Mouse (Mus musculus): ENCODE measurements around the gene Mypn. TPM values are rescaled to one million over a fixed set of nuclear protein-coding genes. Genes with fewer than 3 reads are reported as not detected.
A peak's percentile ranks its signal among the peaks of the same experiment; 100 is the strongest.

The Mypn gene
- total RNA-seq, 4 experiments from 2014 or later: 3.5 to 4.4 (median 4.0) TPM

GRCm38 (mm10) chr10:63201534-63201933 is 2.2 kb downstream of the Mypn start:
- no peak for DNase-seq (ENCODE audit: low spot score in 2 of 2)

GRCm38 (mm10) chr10:63199008-63199407 is 4.7 kb downstream of the Mypn start:
- DNase-seq (ENCODE audit: low spot score in 2 of 2): no peak

DNA sequence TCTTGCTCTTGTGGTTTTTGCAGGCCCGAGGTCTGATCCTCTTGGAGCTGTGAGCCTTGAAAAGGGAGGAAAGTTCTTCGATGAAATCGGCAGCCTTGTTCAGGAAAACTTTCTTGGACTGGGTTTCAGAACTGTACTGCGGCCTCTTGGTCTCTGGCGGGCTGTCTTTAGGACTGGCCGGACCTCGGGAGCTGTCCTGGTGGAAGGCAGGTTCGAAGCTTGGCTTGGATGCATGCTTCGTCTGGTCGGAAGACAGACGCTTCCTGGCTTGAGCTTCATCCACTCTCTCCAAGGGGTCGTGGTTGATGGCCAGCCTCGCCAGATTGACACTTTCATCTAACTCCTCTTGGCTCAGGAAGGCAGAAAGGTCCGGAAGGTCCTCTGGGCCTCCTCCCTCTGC is 11.0 kb downstream of the Mypn start:
- DNase-seq (ENCODE audit: low spot score in 2 of 2): no peak

DNA sequence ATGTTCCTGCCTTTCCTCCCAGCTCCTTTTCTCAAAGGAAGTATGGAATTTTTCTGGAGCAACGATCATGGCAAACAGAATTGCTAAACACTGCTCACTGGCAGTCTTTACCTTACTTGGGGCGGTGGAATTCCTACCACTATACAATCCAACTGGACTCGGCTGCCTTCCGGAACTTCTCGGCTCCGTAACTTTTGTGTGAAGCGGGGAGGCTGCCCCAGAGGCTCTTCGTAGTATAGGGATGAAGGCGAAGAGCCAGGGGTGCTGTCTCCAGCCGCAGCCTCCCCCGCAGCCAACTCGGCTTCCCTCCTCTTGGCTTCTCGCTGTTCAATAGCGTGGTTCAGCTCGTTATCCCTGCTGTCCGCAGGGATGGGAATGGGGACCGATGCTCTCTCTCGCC is 11.5 kb downstream of the Mypn start:
- no peak for DNase-seq (ENCODE audit: low spot score in 2 of 2)

- no peak for DNase-seq (ENCODE audit: low spot score in 2 of 2)
Measured at GRCm38 (mm10) chr10:63184451-63184850, 19.3 kb downstream of the Mypn start.

GRCm38 (mm10) chr10:63182177-63182768 is 21.5 kb downstream of the Mypn start:
- no peak for DNase-seq (ENCODE audit: low spot score in 2 of 2)

GRCm38 (mm10) chr10:63181166-63181565 is 22.6 kb downstream of the Mypn start:
- DNase-seq (ENCODE audit: low spot score in 2 of 2): no peak

- DNase-seq (ENCODE audit: low spot score in 2 of 2): no peak
Measured at GRCm38 (mm10) chr10:63179524-63179923, 24.2 kb downstream of the Mypn start.

- no peak for DNase-seq (ENCODE audit: low spot score in 2 of 2)
Measured at GRCm38 (mm10) chr10:63178318-63178717, 25.4 kb downstream of the Mypn start.

- DNase-seq (ENCODE audit: low spot score in 2 of 2): no peak
Measured at GRCm38 (mm10) chr10:63177286-63178140, 26.2 kb downstream of the Mypn start.

DNA sequence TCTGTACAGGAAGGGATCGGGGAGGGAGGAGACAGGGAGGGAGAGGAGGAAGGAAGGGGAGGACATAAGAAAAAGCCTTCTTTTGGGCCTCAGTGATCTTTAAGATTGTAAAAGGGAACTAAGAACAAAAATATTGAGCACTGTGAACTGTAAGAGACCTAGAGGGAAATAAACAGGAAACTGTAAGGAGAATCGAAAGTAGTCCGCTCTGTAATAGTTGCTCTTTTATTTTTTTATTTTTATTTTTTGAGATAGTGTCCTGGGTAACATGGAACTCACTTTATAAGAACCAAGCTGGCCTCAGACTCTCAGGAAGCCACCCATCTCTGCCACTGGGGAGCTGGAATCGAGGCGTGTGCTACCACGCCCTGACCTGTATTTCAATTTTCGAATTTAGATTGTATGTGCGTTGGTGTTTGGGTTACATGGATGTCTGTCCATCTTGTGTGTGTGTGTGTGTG is 27.3 kb downstream of the Mypn start:
- DNase-seq (ENCODE audit: low spot score in 2 of 2): no peak

- no peak for DNase-seq (ENCODE audit: low spot score in 2 of 2)
Measured at GRCm38 (mm10) chr10:63172089-63172488, 31.7 kb downstream of the Mypn start.

DNA sequence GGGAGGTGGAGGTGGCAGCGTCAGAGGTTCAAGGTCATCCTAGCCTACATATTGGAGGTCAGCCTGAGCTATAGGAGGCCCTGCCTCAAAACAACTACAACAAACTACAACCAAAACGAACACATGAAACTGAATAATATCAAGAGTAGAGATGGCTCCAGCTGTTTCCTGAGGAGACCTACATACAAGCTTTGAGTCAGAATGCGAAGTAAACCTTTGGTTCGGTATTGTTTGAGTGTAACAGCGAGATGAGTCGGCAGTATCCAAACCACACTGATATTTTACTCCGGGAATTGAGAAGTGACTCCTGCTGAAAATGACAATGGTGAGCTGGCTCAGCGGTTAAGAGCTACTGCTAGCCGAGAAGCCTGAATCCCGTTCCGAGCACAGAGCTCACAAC is 34.2 kb downstream of the Mypn start:
- DNase-seq (ENCODE audit: low spot score in 2 of 2): no peak

DNA sequence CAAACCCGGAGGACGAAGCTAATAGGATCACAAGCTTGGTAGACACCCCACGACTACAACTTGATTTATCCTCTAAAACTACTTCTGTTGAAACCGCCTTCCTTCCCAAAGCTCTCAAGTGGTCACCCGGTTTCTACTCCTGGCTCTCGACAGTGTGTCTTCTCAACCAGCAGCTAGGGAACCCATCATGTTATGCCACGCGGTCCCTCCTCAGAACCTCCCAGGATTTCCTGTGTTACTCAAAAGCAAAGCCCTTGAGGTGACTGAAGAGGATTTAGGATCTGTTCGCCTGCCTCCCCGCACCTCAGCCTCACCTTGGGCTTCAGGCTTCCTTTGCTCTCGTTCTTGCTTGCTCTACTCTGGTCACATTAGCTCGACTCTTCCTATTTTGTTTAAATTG is 35.6 kb downstream of the Mypn start:
- DNase-seq (ENCODE audit: low spot score in 2 of 2): no peak

- no peak for DNase-seq (ENCODE audit: low spot score in 2 of 2)
Measured at GRCm38 (mm10) chr10:63167241-63167995, 36.3 kb downstream of the Mypn start.

DNA sequence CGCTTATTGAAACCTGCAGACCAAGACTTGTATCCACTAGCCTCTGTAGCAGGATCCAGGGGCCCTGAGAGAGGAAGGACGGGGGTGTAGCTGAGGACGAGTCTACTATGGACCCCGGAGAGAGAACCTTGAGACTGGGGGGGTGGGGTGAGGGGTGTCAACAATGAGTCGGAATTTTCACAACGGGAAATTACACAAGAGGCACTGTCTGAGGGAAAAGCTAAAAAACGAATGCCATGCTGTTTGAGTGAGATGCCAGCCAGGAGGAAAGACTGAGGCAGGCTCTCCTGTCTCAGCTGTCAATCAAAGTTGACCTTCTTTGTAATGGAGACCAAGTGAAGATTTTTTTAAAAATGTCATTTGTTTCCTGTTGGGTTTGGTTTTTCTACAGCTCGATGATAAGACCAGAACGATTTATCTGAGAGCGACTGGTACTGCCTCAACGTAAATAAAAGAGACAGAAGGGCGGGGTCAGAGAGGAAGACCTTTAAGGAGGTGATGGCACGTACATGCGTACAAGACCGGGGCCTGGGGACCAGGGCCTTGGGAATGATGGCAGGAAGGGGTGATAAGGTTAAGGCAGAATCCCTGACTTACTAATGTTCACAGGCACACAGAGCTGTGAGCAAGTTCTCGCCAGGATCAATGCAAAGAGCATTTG is 37.9 kb downstream of the Mypn start:
- DNase-seq (ENCODE audit: low spot score in 2 of 2): no peak

GRCm38 (mm10) chr10:63161240-63161639 is 42.5 kb downstream of the Mypn start:
- DNase-seq (ENCODE audit: low spot score in 2 of 2): no peak

- DNase-seq (ENCODE audit: low spot score in 2 of 2): no peak
Measured at GRCm38 (mm10) chr10:63160671-63161070, 43.1 kb downstream of the Mypn start.

DNA sequence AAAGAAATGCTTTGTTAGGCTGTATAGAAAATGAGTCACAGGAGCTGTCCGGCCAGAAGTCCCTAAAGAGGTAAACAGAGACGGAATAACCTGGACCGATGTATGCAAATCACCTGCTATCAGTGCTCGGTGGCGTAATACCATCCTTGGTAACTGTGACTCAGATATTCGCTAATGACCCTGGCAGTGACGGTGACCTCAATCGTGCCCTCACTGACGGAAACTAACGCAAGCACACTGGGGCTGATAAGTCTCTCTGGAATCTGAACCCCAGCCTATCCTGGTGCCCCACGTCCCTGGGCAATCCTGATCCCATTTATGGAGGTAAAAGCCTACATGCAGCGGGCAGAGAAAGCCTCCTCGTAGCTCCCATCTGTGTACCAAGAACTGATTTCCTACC is 45.6 kb downstream of the Mypn start:
- no peak for DNase-seq (ENCODE audit: low spot score in 2 of 2)

DNA sequence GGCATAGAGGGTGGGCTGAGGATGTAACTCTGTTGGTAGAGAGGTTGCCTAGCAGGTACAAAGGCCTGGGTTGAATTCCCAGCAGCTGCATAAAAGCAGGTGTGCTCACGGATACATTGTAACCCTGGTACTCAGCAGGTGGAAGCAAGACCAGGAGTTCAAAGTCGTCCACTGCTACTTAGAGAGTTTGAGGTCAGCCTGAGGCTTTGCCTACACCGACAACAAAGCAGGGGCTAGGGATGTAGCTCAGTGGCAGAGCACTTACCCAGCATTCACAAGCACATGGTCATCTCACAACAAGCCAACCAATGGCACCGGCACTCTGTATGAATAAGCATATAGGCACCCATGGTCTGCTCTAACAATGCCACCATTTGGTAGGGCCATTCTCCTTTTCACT is 46.3 kb downstream of the Mypn start:
- DNase-seq (ENCODE audit: low spot score in 2 of 2): no peak

DNA sequence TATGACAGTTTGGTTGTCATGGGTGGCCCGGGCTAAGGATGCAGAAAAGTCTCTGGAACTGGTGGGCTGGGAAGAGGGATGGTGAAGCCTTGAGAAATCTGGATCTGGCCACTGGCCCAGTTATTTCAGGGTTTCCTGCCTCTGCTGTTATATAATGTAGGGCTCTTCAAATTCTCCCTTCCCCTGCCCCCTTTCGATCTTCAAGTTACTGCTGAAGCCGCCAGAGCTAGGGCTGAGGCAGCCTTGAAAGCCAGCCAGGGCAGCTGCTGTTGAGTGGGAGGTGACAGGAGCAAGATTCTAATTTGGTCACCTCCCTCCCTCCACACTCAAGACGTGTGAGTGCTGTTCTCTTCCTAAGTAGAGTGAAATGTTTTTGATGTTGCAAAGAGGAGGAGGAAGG is 46.8 kb downstream of the Mypn start:
- DNase-seq (ENCODE audit: low spot score in 2 of 2): peak; percentile 62 to 96

GRCm38 (mm10) chr10:63156351-63156750 is 47.4 kb downstream of the Mypn start:
- DNase-seq (ENCODE audit: low spot score in 2 of 2): no peak

Measured in left cerebral cortex, adult 8-10 months (tissue).